Mouse (Mus musculus) adrenal gland, postnatal 36 days (tissue): ENCODE measurements around the gene Olfr397. TPM values are rescaled to one million over a fixed set of nuclear protein-coding genes. Genes with fewer than 3 reads are reported as not detected.

Experiments
- DNase-seq, 2 experiments: peaks; one replicate each; pipeline ENCODE4 v3.0.0; 2021; ENCODE audit warnings: mixed read lengths in 1 of 2
- long read RNA-seq, 2 experiments: library from polyadenylated mRNA; stranded (forward); transcript quantifications; one replicate each; pipeline ENCODE4 v2.0.0; 2021; ENCODE audit warnings: borderline sequencing depth in 2 of 2
- total RNA-seq, 2 experiments: library from RNA; stranded (reverse); gene quantifications; 2 replicates each; pipeline ENCODE4 v1.2.3; 2021

Olfr397 gene
- total RNA-seq = not detected
- long read RNA-seq, experiment 1 = 0 reads
- long read RNA-seq, experiment 2 = 0 reads

DNA sequence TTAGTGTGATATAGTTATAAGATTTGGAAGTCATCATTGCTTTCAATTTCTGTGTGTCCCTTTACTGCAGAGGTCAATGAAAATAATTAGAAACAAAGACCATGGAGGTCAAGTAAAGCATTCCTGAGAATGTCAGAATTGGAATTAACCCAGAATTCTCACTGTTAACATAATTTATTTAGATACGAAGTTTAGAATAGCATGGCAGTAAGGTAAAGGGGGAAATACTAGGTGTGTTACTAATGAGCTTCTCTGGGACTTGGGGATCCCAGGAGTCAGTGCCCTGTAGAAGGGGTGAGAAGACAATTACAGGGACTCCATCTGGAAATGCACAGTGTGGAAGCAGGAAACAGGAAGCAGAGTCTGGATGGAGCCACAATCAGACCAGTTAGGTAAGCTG is at the start of gene Olfr397:
Gene Olfr397, plus strand, starts transcription at position 301 of the 400 bp plus-strand sequence.
- DNase-seq = no peak

DNA sequence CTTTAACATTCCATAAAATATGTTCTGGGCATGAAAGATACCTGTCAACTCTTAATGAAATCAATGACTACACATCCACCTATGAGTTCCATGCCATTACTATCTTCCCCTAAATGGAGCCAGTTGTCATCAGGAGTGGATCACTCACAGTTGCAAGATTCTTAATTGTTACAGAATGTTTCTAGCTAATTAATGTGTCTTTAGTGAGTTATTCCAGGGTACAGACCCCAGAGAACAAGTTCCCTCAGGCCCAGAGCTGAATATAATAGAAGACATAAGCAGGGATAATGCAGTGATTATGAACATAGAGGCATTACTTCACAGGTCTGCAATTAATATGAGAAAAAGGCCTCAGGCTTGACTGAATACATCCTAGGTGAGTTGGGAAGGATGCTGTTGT is 24.2 kb upstream of the Olfr397 start, which contains the start of gene Olfr23:
Gene Olfr23, plus strand, starts transcription at position 301 of the 400 bp plus-strand sequence.
- no peak for DNase-seq

DNA sequence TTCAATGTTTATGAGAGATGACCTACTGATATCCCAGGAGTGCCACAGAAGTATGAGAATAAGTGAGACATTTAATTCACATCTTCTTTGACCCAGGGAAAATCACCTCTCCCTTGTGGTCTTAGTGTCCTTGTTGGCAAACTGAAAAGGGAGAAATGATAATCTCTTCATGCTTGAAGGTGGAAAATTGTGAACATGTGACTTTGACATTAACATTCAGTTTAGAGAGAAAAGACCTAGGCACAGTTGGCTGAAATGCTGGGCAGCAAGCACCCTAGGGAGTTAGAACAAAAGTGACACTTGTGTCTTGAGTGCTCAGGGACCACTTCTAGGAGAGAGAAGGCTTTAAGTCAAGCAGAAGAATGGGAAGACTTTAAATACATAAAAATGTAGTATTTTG is 29.7 kb downstream of the Olfr397 start, which contains the start of gene Olfr398:
Gene Olfr398, minus strand, starts transcription at position 101 of the 400 bp plus-strand sequence.
- DNase-seq = no peak

DNA sequence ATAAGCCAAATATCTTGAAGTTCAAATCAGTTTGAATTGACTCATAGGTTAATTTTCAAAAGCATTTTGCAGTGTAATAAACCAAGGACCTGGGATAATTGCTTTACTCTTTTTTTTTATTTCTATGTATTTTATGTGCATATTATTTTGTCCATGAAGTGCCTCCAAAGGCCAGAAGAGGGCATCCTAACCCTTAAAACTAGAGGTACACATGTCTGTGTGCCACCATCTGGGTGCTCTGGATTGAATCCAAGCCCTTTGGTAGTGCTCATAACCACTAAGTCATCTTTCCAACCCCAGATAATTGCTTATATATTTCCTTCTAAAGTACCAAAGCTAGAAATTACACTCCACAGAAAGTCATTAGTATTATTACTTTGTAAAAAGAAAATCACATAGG is 32.5 kb downstream of the Olfr397 start:
- DNase-seq = no peak

Other genes starting within 250 kb of the Olfr397 start
- gene Olfr389, start 180.1 kb upstream of the Olfr397 start, total RNA-seq = not detected
- not detected for gene Olfr390, start 177.9 kb upstream of the Olfr397 start, total RNA-seq
- gene Olfr391-ps, start 157.8 kb upstream of the Olfr397 start, total RNA-seq = not detected
- gene Olfr392, start 143.8 kb upstream of the Olfr397 start, total RNA-seq = not detected
- gene Olfr393, start 109.4 kb upstream of the Olfr397 start, total RNA-seq = not detected
- not detected for gene Olfr394, start 70.0 kb upstream of the Olfr397 start, total RNA-seq
- not detected for gene Olfr395, start 51.5 kb upstream of the Olfr397 start, total RNA-seq
- not detected for gene Olfr23, start 24.1 kb upstream of the Olfr397 start, total RNA-seq
- not detected for gene Olfr398, start 29.6 kb downstream of the Olfr397 start, total RNA-seq
- gene Olfr139, start 95.7 kb downstream of the Olfr397 start, total RNA-seq = not detected
- gene Olfr399, start 95.8 kb downstream of the Olfr397 start, total RNA-seq = not detected
- gene Zfp616, start 109.1 kb downstream of the Olfr397 start, total RNA-seq = not detected
- gene Olfr401, start 152.9 kb downstream of the Olfr397 start, total RNA-seq = not detected
- not detected for gene Olfr402, start 192.7 kb downstream of the Olfr397 start, total RNA-seq
- gene Olfr403, start 225.4 kb downstream of the Olfr397 start, total RNA-seq = not detected